Mouse (Mus musculus) thymus, adult 18-20 months (tissue): ENCODE measurements around the gene Edem3.
"Not testable (repeated sequence)": the region's sequence is repeated elsewhere in the genome, so short reads cannot be mapped to it uniquely, and the experiment has no call there.

Experiments used
- DNase-seq, 2 experiments: peaks; one replicate each; pipeline ENCODE4 v3.0.0; 2022; ENCODE audit warnings: mixed read lengths in 2 of 2

The Edem3 gene

GRCm38 (mm10) chr1:151753374-151753929 lies 1.7 kb upstream of the Edem3 start:
- no peak for DNase-seq

DNA sequence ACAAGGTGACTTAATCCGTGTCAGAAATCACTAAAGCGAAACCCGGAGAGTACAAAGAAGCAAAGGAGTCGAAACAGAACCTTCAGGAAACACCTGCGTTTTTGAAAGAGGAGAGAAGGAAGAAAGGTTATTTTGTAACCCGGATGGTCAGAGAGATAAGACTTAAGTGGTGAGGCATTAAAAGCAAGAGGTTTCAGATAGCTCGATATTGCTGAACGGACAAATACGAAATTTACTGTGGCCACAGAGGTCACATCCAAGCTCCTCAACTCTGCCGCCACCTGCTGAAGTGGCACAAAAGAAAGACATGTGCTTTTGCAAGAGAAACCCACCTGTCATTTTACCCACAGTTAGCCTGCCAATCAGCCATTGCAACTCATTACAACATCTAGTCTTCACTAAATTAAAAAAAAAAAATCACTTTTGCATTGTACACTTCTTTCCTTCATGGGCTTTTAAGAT lies 1.1 kb upstream of the Edem3 start:
- peak; percentile 7 to 8 for DNase-seq

GRCm38 (mm10) chr1:151755660-151756424 lies 671 bp downstream of the Edem3 start:
- no peak for DNase-seq

GRCm38 (mm10) chr1:151756425-151756728 lies 1.2 kb downstream of the Edem3 start:
- DNase-seq: no peak

- no peak for DNase-seq
Measured at GRCm38 (mm10) chr1:151758301-151758700, 3.1 kb downstream of the Edem3 start.

GRCm38 (mm10) chr1:151758991-151759390 lies 3.8 kb downstream of the Edem3 start:
- DNase-seq: no peak

GRCm38 (mm10) chr1:151764236-151764635 lies 9.1 kb downstream of the Edem3 start:
- no peak for DNase-seq

- no peak for DNase-seq
Measured at GRCm38 (mm10) chr1:151766166-151766565, 11.0 kb downstream of the Edem3 start.

GRCm38 (mm10) chr1:151766976-151767654 lies 11.9 kb downstream of the Edem3 start:
- DNase-seq: no peak

GRCm38 (mm10) chr1:151769200-151769913 lies 14.2 kb downstream of the Edem3 start:
- DNase-seq: no peak

DNA sequence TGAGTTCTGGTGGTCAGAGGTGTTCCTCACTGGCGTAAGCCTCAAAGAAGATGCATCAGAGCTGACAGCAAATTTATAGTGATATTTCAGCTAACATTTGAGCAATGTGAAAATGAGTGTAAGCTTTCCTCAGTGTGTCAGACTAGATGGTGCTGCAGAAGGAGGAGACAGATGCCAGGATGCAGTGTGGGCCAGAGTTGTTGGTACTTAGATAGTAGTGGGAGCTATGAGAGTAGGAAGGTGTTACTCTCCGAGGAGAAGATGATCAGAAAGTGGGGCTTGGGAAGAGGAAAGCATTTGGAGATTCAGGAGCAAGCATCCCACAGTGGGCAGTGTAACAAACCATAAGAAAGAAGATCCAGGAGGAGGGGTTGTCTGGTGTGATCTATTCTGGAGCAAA lies 22.4 kb downstream of the Edem3 start:
- no peak for DNase-seq

DNA sequence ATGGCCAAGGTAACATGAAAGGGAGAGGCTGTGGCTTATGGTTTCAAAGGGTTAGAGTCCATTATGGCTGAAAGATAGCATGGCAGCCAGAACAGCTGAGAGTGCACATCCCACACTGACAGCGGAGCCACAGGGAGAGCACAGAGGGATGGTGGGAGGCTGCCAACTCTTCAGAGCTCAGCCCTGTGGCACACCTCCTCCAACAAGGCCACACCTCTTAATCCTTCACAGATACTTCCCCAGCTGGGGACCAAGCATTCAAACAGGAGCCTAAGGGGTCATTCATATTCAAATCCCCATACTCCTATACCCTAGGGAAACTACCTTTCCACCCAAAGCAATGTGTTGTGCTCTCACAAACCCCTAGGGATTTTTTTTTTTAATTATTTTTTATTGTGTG lies 23.4 kb downstream of the Edem3 start:
- DNase-seq: no peak

GRCm38 (mm10) chr1:151779306-151779705 lies 24.1 kb downstream of the Edem3 start:
- no peak for DNase-seq

GRCm38 (mm10) chr1:151781447-151781846 lies 26.3 kb downstream of the Edem3 start:
- no peak for DNase-seq

DNA sequence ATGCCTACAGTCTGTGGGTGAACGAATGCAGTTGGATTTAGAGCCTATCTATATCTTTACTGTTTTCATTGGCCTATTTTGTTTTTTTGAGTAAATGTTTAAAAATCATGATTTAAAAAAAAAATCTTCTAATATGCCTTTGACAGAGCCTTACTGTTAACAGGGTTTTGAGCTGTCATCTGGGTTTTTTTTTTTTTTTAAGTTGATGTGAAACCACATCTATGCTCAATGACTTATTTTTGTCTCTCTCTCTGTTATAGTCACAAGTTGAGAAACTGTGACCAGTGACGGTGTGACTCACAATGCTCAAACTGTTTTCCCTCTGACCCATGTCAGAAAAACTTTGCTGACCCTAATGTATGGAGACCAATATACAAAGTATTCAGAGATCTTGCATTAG lies 28.2 kb downstream of the Edem3 start:
- no peak for DNase-seq

GRCm38 (mm10) chr1:151786406-151786805 lies 31.2 kb downstream of the Edem3 start:
- no peak for DNase-seq

- no peak for DNase-seq
Measured at GRCm38 (mm10) chr1:151789136-151789535, 34.0 kb downstream of the Edem3 start.

- DNase-seq: not testable (repeated sequence)
Measured at GRCm38 (mm10) chr1:151792076-151792475, 36.9 kb downstream of the Edem3 start.

DNA sequence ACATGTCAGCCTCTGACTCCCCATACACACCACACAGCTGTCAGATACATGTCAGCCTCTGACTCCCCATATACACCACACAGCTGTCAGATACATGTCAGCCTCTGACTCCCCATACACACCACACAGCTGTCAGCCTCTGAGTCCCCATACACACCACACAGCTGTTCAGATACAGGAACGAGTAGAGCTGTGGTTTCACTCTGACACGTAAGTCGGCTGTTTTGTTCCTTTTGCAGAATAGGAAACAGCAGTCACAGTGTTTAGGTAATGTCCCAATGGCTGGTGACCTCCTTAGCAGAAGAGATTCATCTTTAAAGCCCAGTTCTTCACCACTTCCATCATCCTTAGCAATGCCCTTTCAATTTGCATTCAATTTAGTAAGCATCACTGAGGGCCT lies 47.6 kb downstream of the Edem3 start:
- DNase-seq: not testable (repeated sequence)

DNA sequence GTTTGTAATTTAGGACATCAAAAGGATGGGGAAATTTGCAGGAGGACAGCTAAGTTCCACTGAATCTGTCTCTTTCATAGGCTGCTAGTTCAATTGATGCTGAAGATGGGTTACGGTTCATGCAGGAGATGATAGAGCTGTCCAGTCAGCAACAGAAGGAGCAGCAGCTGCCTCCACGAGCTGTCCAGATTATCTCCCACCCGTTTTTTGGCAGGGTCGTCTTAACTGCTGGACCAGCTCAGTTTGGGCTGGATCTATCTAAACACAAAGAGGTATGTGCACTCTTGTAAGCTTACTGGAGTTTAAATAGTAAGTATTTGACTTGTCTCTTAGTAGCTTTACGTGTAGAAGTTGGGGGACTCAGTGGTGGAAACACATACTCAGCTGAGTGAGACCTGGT lies 52.1 kb downstream of the Edem3 start:
- DNase-seq: no peak

- DNase-seq: no peak
Measured at GRCm38 (mm10) chr1:151810628-151811421, 55.7 kb downstream of the Edem3 start.

- DNase-seq: no peak
Measured at GRCm38 (mm10) chr1:151811456-151811855, 56.3 kb downstream of the Edem3 start.
